Mouse (Mus musculus) cortical plate, adult 2 months (tissue): ENCODE data around the gene Zfp507.

Source experiments
- CTCF ChIP-seq: fragments of 200-500 bp; IDR thresholded peaks from 2 replicates; pipeline ENCODE4 v1.5.1; 2011; ENCODE audit warnings: mild to moderate bottlenecking, control low read depth, low read length; ENCODE audit not compliant: insufficient read depth; ENCODE audit errors: extremely low read depth
- POLR2A ChIP-seq: fragments of 200-500 bp; IDR thresholded peaks from 2 replicates; pipeline ENCODE4 v1.6.1; 2011; ENCODE audit warnings: mild to moderate bottlenecking, low read length, control low read depth; ENCODE audit not compliant: insufficient read depth; ENCODE audit errors: extremely low read depth

- TF ChIP-seq POLR2A (no peak), CTCF (no peak)
These were observed 38.3 kb downstream of the Zfp507 start for GRCm38 (mm10) chr7:35764461-35764860.
